Mouse (Mus musculus): Measurements from ENCODE around the gene Gm38392. TPM values are rescaled to one million over a fixed set of nuclear protein-coding genes. Genes with fewer than 3 reads are reported as not detected.

The Gm38392 gene
- polyA plus RNA-seq, 1 experiment from 2014 or later, result 0.31 TPM

DNA sequence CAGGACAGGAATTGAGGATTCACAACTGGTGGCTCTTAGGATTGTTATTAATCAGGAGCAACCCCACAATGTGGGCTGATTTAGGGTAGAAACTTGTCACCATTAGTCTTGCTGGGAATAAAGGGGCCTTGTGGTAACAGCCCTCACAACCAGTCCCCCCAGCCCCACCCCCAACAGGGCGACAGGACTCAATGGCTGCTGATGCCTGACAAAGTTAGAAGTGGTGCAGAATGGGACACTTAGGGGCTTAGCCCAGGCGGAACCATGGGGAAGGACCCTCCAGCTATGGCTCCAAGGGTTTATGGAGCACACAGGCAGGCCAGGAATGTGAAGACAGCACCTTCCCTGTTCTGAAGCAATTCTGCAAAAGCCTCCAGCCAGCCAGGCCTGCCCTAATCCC, 51.4 kb downstream of the Gm38392 start:
- Histone ChIP-seq H3K27me3 (ENCODE audit: control insufficient read depth, insufficient read depth, low read length) (peaks cover 81% of the 10 kb centered on the region), H3K27ac (ENCODE audit: low read depth, low read length) (no peak overlapping the region), H3K9me3 (replicated peaks; ENCODE audit: control insufficient read depth, low read length) (no peaks in the 10 kb centered on the region), H3K36me3 (ENCODE audit: control insufficient read depth, insufficient read depth, low read length) (no peaks in the 10 kb centered on the region), H3K9ac (ENCODE audit: low read depth, low read length) (no peak overlapping the region), H3K4me1 (ENCODE audit: control insufficient read depth, insufficient read depth, low read length) (no peaks in the 10 kb centered on the region), H3K4me2 (no peak overlapping the region), H3K4me3 (ENCODE audit: low read depth, low read length) (no peak overlapping the region)
- ATAC-seq (replicated peaks; ENCODE audit: insufficient number of reproducible peaks, low FRiP score, low TSS enrichment), result no peak
- WGBS (ENCODE audit: insufficient replicate concordance), result 53% methylated on average over 2 of the region's 2 CpGs

DNA sequence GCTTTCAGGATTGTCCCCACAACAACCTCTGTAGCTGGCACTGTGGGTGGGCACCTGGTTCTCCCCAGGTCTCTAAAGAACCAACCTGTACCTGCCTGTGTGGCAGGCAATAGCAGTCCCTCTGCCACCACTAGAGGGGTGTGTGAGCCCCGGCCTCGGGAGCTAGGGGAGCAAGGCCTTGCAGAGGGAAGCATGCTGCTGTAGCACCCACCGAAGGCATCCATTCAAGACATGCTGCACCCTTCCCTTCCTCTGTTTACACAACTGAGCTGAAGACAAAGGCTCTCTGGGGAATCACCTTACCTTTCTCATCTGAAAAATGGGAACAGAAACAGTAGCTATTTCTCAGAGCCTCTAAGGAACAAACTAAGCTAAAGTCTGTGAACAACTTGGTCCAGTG, 51.8 kb downstream of the Gm38392 start:
- ATAC-seq (replicated peaks; ENCODE audit: insufficient number of reproducible peaks, low FRiP score, low TSS enrichment), result no peak
- 11% methylated on average over 3 of the region's 3 CpGs for WGBS (ENCODE audit: insufficient replicate concordance)

DNA sequence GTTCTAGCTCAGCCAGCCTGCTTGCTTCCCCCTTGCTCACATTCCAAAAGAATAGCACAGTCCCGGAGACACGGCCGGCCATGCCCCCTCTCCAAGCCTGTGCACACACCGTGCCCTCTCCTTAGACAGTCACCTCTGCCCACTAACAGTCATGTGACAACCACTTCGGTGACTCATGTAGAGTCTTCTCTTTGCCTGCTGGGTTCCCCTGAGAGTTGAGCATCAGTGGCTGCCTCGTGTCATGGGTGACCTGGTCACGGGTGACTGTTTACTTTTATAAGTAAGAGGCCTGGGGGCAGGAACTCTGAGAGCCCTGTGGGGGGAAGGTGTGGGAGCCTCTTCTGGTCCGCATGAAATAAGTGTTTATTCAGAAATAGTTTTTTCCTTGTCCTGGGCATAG, 53.0 kb downstream of the Gm38392 start:
- no peak for ATAC-seq (replicated peaks; ENCODE audit: insufficient number of reproducible peaks, low FRiP score, low TSS enrichment)
- H3K36me3 ChIP-seq (ENCODE audit: control insufficient read depth, insufficient read depth, low read length), result no peaks in the 10 kb centered on the region
- no peaks in the 10 kb centered on the region for H3K4me1 ChIP-seq (ENCODE audit: control insufficient read depth, insufficient read depth, low read length)
- H3K9ac ChIP-seq (ENCODE audit: low read depth, low read length), result no peak overlapping the region
- H3K4me2 ChIP-seq, result no peak overlapping the region
- H3K4me3 ChIP-seq (ENCODE audit: low read depth, low read length), result no peak overlapping the region
- peaks cover 78% of the 10 kb centered on the region for H3K27me3 ChIP-seq (ENCODE audit: control insufficient read depth, insufficient read depth, low read length)
- H3K27ac ChIP-seq (ENCODE audit: low read depth, low read length), result no peak overlapping the region
- H3K9me3 ChIP-seq (replicated peaks; ENCODE audit: control insufficient read depth, low read length), result no peaks in the 10 kb centered on the region
- WGBS (ENCODE audit: insufficient replicate concordance), result 65% methylated on average over 8 of the region's 8 CpGs

More for the DNA sequence above, 51.8 kb downstream of the Gm38392 start:
- Histone ChIP-seq H3K4me3 (ENCODE audit: low read depth, low read length) (no peak overlapping the region), H3K36me3 (ENCODE audit: control insufficient read depth, insufficient read depth, low read length) (no peaks in the 10 kb centered on the region), H3K27ac (ENCODE audit: low read depth, low read length) (no peak overlapping the region), H3K27me3 (ENCODE audit: control insufficient read depth, insufficient read depth, low read length) (peaks cover 81% of the 10 kb centered on the region), H3K4me2 (no peak overlapping the region), H3K9me3 (replicated peaks; ENCODE audit: control insufficient read depth, low read length) (no peaks in the 10 kb centered on the region), H3K9ac (ENCODE audit: low read depth, low read length) (no peak overlapping the region), H3K4me1 (ENCODE audit: control insufficient read depth, insufficient read depth, low read length) (no peaks in the 10 kb centered on the region)

DNA sequence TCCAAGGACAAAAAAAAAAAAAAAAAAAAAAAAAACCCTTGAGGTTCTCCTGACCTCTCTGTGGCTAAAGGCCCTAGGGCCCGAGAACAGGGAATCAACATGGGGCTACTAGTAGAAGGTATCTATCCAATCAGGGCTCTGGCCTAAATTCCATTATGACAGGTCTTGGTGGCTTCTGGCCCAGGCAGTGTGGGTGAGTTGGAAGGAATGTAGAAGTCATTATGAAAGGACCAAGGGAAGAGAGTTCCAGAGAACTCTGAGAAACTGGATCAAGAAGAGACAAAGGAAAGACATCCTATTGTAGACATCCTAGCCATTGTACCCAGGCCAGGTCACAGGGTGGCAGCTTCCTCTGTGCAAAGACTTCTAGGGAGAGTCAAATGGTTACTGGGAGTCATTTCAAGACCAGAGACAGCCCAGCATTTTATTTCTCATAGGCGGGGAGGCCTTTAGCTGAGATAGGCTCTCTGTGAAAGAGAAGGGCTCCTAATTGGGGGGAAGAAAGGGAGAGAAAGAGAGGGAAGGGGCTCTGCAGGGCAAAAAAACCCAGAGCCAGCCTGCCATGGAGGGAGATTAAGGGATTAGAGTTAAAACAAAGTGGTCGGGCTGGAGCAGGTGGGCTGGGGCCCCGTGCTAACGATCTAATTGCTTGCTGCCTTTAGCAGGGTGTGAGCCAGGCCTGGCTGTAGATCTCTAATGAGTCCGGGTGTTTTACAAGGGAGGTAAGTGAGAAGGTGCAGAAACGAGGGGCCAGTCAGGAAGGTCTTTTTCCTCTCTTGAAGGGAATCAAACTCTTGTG, 54.0 kb downstream of the Gm38392 start:
- H3K9me3 ChIP-seq (replicated peaks; ENCODE audit: control insufficient read depth, low read length), result no peaks in the 10 kb centered on the region

DNA sequence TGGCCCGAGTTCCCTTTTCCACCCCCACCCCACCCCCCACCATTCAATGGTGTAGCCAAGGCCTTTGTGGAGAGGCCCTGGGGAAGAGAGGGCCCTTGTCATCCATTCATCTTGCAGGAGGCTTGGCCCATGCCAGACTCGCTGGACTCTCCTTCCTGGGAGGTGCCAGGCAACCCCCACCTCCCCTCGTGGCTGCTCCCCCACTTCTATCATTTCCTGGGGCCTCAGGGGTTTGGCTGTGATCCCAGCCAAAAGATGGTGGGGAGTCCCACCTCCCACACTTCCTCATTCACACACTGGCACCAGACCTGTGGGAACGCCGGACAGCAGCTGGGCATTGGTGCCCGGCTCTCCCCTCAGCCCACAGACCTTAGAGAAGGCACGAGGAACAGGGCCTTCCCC, 54.7 kb downstream of the Gm38392 start:
- H3K27me3 ChIP-seq (ENCODE audit: control insufficient read depth, insufficient read depth, low read length), result peaks cover 68% of the 10 kb centered on the region
- no peaks in the 10 kb centered on the region for H3K9me3 ChIP-seq (replicated peaks; ENCODE audit: control insufficient read depth, low read length)
- WGBS (ENCODE audit: insufficient replicate concordance), result 57% methylated on average over 7 of the region's 7 CpGs
- no peak for ATAC-seq (replicated peaks; ENCODE audit: insufficient number of reproducible peaks, low FRiP score, low TSS enrichment)
- no peak overlapping the region for H3K4me3 ChIP-seq (ENCODE audit: low read depth, low read length)
- no peaks in the 10 kb centered on the region for H3K36me3 ChIP-seq (ENCODE audit: control insufficient read depth, insufficient read depth, low read length)
- no peak overlapping the region for H3K4me2 ChIP-seq
- H3K9ac ChIP-seq (ENCODE audit: low read depth, low read length), result no peak overlapping the region
- H3K27ac ChIP-seq (ENCODE audit: low read depth, low read length), result no peak overlapping the region
- no peaks in the 10 kb centered on the region for H3K4me1 ChIP-seq (ENCODE audit: control insufficient read depth, insufficient read depth, low read length)

More for the DNA sequence above, 54.0 kb downstream of the Gm38392 start:
- H3K4me3 ChIP-seq (ENCODE audit: low read depth, low read length), result no peak overlapping the region
- H3K36me3 ChIP-seq (ENCODE audit: control insufficient read depth, insufficient read depth, low read length), result no peaks in the 10 kb centered on the region
- H3K4me2 ChIP-seq, result no peak overlapping the region
- no peak overlapping the region for H3K9ac ChIP-seq (ENCODE audit: low read depth, low read length)
- no peaks in the 10 kb centered on the region for H3K4me1 ChIP-seq (ENCODE audit: control insufficient read depth, insufficient read depth, low read length)
- 28% methylated on average over 7 of the region's 7 CpGs for WGBS (ENCODE audit: insufficient replicate concordance)
- no peak overlapping the region for H3K27ac ChIP-seq (ENCODE audit: low read depth, low read length)
- peaks cover 75% of the 10 kb centered on the region for H3K27me3 ChIP-seq (ENCODE audit: control insufficient read depth, insufficient read depth, low read length)
- ATAC-seq (replicated peaks; ENCODE audit: insufficient number of reproducible peaks, low FRiP score, low TSS enrichment), result no peak

DNA sequence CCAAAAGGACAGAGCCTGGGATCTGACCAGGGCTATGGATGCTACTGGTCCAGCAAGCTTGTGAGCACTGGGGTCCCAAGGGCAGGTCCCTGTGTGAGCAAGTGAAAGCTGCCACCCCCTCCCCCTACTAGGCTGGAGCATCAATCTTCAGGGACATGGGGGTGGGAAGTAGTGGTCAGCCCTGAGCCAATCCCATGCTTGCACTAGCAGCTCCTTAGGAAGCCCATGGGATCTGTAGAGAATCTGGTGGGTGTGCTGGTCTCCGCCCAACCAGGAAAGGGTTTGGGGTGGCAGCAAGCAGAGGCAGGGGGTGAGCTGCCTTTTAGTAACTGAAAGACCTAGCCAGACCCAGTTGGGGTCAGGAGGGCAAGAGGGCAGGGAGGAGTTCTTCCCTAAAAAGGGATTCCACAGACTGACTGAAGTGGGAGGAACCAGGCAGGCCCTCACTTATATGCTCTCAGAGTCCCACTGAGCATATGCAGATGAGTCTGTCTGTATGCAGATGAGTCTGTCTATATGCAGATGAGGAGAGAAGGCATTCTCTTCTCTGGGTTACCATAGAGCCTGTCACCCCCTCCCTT, 55.9 kb downstream of the Gm38392 start:
- no peak overlapping the region for H3K4me3 ChIP-seq (ENCODE audit: low read depth, low read length)
- H3K36me3 ChIP-seq (ENCODE audit: control insufficient read depth, insufficient read depth, low read length), result no peaks in the 10 kb centered on the region
- H3K27me3 ChIP-seq (ENCODE audit: control insufficient read depth, insufficient read depth, low read length), result peaks cover 61% of the 10 kb centered on the region
- no peak overlapping the region for H3K27ac ChIP-seq (ENCODE audit: low read depth, low read length)
- no peak for ATAC-seq (replicated peaks; ENCODE audit: insufficient number of reproducible peaks, low FRiP score, low TSS enrichment)
- H3K9me3 ChIP-seq (replicated peaks; ENCODE audit: control insufficient read depth, low read length), result no peaks in the 10 kb centered on the region
- no peak overlapping the region for H3K4me2 ChIP-seq
- H3K9ac ChIP-seq (ENCODE audit: low read depth, low read length), result no peak overlapping the region
- 40% methylated on average over 1 of the region's 1 CpGs for WGBS (ENCODE audit: insufficient replicate concordance)
- H3K4me1 ChIP-seq (ENCODE audit: control insufficient read depth, insufficient read depth, low read length), result no peaks in the 10 kb centered on the region

DNA sequence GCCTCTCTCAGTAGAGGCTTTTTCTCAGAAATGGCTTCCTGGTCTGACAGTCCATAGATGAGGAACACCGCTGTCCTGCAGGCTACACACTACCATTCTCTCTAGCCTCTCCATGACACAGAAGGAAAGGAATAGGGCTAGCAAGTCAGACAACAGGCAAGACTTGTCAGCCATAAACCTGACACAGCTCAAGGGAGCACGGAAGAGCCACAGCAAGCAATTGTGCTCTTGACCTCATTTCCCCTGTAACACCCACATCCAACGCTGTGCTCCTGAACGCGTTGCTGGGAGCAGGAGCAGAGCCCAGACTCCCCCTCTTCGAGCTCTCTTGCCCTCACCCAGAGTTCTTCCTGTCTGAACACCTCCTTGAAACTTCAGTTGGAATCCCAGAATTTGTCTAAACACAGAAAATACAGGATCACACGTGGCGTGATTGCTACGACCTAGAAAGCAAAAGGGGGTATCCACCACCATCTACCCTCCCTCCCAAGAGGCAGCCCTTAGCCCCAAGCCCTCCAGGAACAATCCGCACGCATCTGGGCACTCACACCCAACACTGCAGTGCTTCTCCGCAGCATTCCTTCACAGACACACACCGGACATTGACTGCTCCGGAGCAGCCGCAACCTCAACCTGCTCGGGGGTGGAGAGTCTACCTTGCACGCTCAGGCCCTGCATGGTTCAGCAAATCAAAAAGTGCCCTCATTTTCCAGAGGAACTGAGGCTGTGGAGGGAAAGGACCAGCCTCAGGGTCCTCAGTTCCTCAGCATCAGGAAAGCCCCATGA, 56.6 kb downstream of the Gm38392 start:
- H3K36me3 ChIP-seq (ENCODE audit: control insufficient read depth, insufficient read depth, low read length), result no peaks in the 10 kb centered on the region
- H3K9me3 ChIP-seq (replicated peaks; ENCODE audit: control insufficient read depth, low read length), result no peaks in the 10 kb centered on the region
- H3K4me2 ChIP-seq, result no peak overlapping the region
- no peaks in the 10 kb centered on the region for H3K4me1 ChIP-seq (ENCODE audit: control insufficient read depth, insufficient read depth, low read length)
- ATAC-seq (replicated peaks; ENCODE audit: insufficient number of reproducible peaks, low FRiP score, low TSS enrichment), result no peak
- no peak overlapping the region for H3K4me3 ChIP-seq (ENCODE audit: low read depth, low read length)
- no peak overlapping the region for H3K9ac ChIP-seq (ENCODE audit: low read depth, low read length)
- H3K27ac ChIP-seq (ENCODE audit: low read depth, low read length), result no peak overlapping the region
- H3K27me3 ChIP-seq (ENCODE audit: control insufficient read depth, insufficient read depth, low read length), result peaks cover 59% of the 10 kb centered on the region
- WGBS (ENCODE audit: insufficient replicate concordance), result 46% methylated on average over 17 of the region's 17 CpGs

DNA sequence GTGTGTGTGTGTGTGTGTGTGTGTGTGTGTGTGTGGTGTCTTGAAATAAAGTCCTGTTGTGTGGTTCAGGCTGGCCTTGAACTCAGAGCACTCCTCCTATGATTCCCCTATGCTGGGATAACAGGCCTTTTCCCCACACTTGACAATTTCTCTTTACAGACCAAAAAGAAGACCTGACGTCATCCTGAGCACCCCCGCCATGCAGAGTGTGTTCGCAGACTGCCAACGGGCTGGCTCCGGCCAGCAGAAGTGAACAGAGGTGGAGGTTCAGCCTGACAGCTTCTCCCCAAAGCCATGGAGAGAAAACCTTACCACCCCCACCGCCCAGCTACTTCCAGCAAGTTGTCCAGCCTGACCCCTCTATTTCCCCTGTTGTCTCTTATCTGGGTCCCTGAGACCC, 57.5 kb downstream of the Gm38392 start:
- H3K4me2 ChIP-seq, result no peak overlapping the region
- 71% methylated on average over 6 of the region's 6 CpGs for WGBS (ENCODE audit: insufficient replicate concordance)
- H3K27ac ChIP-seq (ENCODE audit: low read depth, low read length), result no peak overlapping the region
- no peaks in the 10 kb centered on the region for H3K36me3 ChIP-seq (ENCODE audit: control insufficient read depth, insufficient read depth, low read length)
- ATAC-seq (replicated peaks; ENCODE audit: insufficient number of reproducible peaks, low FRiP score, low TSS enrichment), result no peak
- no peaks in the 10 kb centered on the region for H3K4me1 ChIP-seq (ENCODE audit: control insufficient read depth, insufficient read depth, low read length)
- no peaks in the 10 kb centered on the region for H3K9me3 ChIP-seq (replicated peaks; ENCODE audit: control insufficient read depth, low read length)
- no peak overlapping the region for H3K9ac ChIP-seq (ENCODE audit: low read depth, low read length)
- peaks cover 58% of the 10 kb centered on the region for H3K27me3 ChIP-seq (ENCODE audit: control insufficient read depth, insufficient read depth, low read length)
- H3K4me3 ChIP-seq (ENCODE audit: low read depth, low read length), result no peak overlapping the region

Data from heart, embryonic 11.5 days (tissue).